Comparison of ENCODE assay signal across 11 mouse cellular contexts in the genomic region with DNA sequence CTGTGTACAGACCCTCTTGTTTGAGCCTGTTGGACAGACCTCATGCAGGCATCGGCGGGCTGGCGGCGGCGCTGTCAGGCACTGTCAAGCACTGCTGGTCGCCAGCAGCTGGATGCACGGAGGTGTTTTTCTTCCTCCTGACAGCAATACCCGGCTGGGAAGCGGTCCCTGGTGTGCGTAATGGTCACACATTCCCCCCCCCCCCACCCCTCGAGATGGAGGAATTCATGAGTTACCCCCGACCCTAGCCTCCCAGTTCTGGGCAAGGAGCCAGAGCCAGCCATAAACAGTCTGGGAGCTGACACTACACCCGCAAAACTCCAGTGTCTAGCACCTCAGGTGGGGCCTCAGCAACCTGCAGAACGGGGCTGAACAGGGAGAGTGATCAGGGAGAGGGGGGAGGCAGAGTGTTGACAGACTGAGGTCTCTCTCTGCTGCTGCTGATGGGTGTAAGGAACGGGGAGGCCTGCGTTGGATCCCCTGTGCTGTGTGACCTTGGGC. TPM values are rescaled to one million over a fixed set of nuclear protein-coding genes. Genes with fewer than 3 reads are reported as not detected.
DNase-seq lines count a peak whose midpoint lies in the region; ATAC-seq lines count a peak whose summit lies in the region.
"Had no signal": no experiment of that assay in that cellular context is flagged by ENCODE, and none has a peak within 500 bp of the region (broad histone marks: within the 10 kb centered on the region; RNA-seq: fewer than 3 reads in every experiment).

No protein-coding gene starts in this region.

- no peaks in the 10 kb centered on the region for H3K27me3 ChIP-seq in embryonic facial prominence, embryonic 13.5 days
- no peaks in the 10 kb centered on the region for H3K27me3 ChIP-seq in hindbrain, embryonic 12.5 days
- no peaks in the 10 kb centered on the region for H3K27me3 ChIP-seq in midbrain, embryonic 15.5 days (replicated peaks)

- peak overlapping the region; percentile 28; the same call in 1 of the 2 replicates for H3K27ac ChIP-seq in embryonic facial prominence, embryonic 13.5 days
- peak overlapping the region; percentile 35 for H3K27ac ChIP-seq in hindbrain, embryonic 12.5 days
- H3K27ac ChIP-seq in midbrain, embryonic 15.5 days: peak overlapping the region; percentile 13; the same call in 1 of the 2 replicates
- H3K27ac ChIP-seq: macrophage had no signal

- ATAC-seq in embryonic facial prominence, embryonic 13.5 days (ENCODE audit: insufficient number of reproducible peaks, insufficient read depth, low FRiP score, low TSS enrichment, low read depth): peak; percentile 28; the same call in 1 of the 2 replicates
- peak; percentile 36; the same call in 1 of the 2 replicates for ATAC-seq in hindbrain, embryonic 12.5 days (ENCODE audit: low FRiP score)
- peak; percentile 19 for ATAC-seq in midbrain, embryonic 15.5 days (replicated peaks)

- H3K4me2 ChIP-seq in embryonic facial prominence, embryonic 13.5 days: 0 out of 2 replicates have a peak overlapping the region, but pooled peaks have one; percentile 9
- H3K4me2 ChIP-seq in hindbrain, embryonic 12.5 days (replicated peaks): peak overlapping the region; percentile 23; the same call in 1 of the 2 replicates
- H3K4me2 ChIP-seq in midbrain, embryonic 15.5 days: peak overlapping the region; percentile 78; the same call in 1 of the 2 replicates

- DNase-seq in kidney, postnatal 4 days: peak; percentile 64 to 69
- no peak for DNase-seq in kidney, postnatal 14 days
- no peak for DNase-seq in adrenal gland, adult 18-20 months (ENCODE audit: low spot score in 2 of 2)
- no peak for DNase-seq in gastrocnemius, adult 18-20 months (ENCODE audit: low spot score)
- no peak for DNase-seq in spleen, adult 12 weeks (ENCODE audit: low spot score)
- DNase-seq: kidney, adult 8-10 months had no signal

- H3K9me3 ChIP-seq in embryonic facial prominence, embryonic 13.5 days: no peaks in the 10 kb centered on the region
- no peaks in the 10 kb centered on the region for H3K9me3 ChIP-seq in hindbrain, embryonic 12.5 days (replicated peaks)
- no peaks in the 10 kb centered on the region for H3K9me3 ChIP-seq in midbrain, embryonic 15.5 days

- H3K9ac ChIP-seq in embryonic facial prominence, embryonic 13.5 days: no peak overlapping the region; the same call in 1 of the 2 replicates
- no peak overlapping the region; the same call in 1 of the 2 replicates for H3K9ac ChIP-seq in hindbrain, embryonic 12.5 days
- peak overlapping the region; percentile 13; the same call in 1 of the 2 replicates for H3K9ac ChIP-seq in midbrain, embryonic 15.5 days

- no peak overlapping the region for H3K4me3 ChIP-seq in embryonic facial prominence, embryonic 13.5 days
- H3K4me3 ChIP-seq in hindbrain, embryonic 12.5 days: no peak overlapping the region
- H3K4me3 ChIP-seq in midbrain, embryonic 15.5 days: 0 out of 2 replicates have a peak overlapping the region, but pooled peaks have one; percentile 0
- H3K4me3 ChIP-seq: erythroblast, embryonic 14.5 days had no signal

- 29% methylated on average over 16 of the region's 16 CpGs for WGBS in embryonic facial prominence, embryonic 13.5 days
- 31% methylated on average over 16 of the region's 16 CpGs for WGBS in hindbrain, embryonic 12.5 days
- WGBS in midbrain, embryonic 15.5 days: 33% methylated on average over 14 of the region's 16 CpGs

- peaks cover 40% of the 10 kb centered on the region for H3K36me3 ChIP-seq in embryonic facial prominence, embryonic 13.5 days
- peaks cover 37% of the 10 kb centered on the region for H3K36me3 ChIP-seq in hindbrain, embryonic 12.5 days
- H3K36me3 ChIP-seq in midbrain, embryonic 15.5 days (replicated peaks): no peaks in the 10 kb centered on the region

- peaks cover 88% of the 10 kb centered on the region for H3K4me1 ChIP-seq in embryonic facial prominence, embryonic 13.5 days
- H3K4me1 ChIP-seq in hindbrain, embryonic 12.5 days: peaks cover 91% of the 10 kb centered on the region
- peaks cover 88% of the 10 kb centered on the region for H3K4me1 ChIP-seq in midbrain, embryonic 15.5 days

RNA-seq across cellular contexts. Expression of gene Mn1, which starts 17.2 kb away (rescaled TPM):
- polyA plus RNA-seq in embryonic facial prominence, embryonic 13.5 days (2015; fragmentation: Nextera tagmentation; extraction: Ambion mirVana): 46.6 and 51.3 TPM in 2 replicates
- polyA plus RNA-seq in hindbrain, embryonic 12.5 days (2016; fragmentation: Nextera tagmentation; extraction: Ambion mirVana): 61.0 and 62.7 TPM in 2 replicates
- polyA plus RNA-seq in midbrain, embryonic 15.5 days (2015; fragmentation: Nextera tagmentation; extraction: Ambion mirVana): 60.1 and 64.8 TPM in 2 replicates
- 1 to 10 TPM; 3.9 to 4.9 TPM for total RNA-seq in adrenal gland, adult 18-20 months (2021)
- total RNA-seq in gastrocnemius, adult 18-20 months (2021): 10 to 100 TPM; 34.5 to 75.8 TPM
- polyA plus RNA-seq: macrophage had no signal

Comparison
In these comparisons a context has a peak if more than half of its experiments do, and no peak if none do; other contexts are left out.
1. DNase-seq: peak in kidney, postnatal 4 days (2 of 2); none in kidney, postnatal 14 days (single experiment), adrenal gland, adult 18-20 months (0 of 2), gastrocnemius, adult 18-20 months (single experiment) and spleen, adult 12 weeks (single experiment).
2. H3K4me2 ChIP-seq: peak in every context shown above with its lines; median percentile 78 in midbrain, embryonic 15.5 days; 23 in hindbrain, embryonic 12.5 days; 9 in embryonic facial prominence, embryonic 13.5 days.
3. Peak in every context shown above with its lines, with median percentiles within 50 percentile points of each other: ATAC-seq and H3K27ac ChIP-seq.